Mouse (Mus musculus): ENCODE results near the gene Hells.

GRCm38 (mm10) chr19:38972581-38972980 lies 41.9 kb downstream of the Hells start:
- no peak for TF ChIP-seq CTCF (IDR thresholded peaks at IDR 0.05; ENCODE audit: low read depth, low read length)
- no peak for TF ChIP-seq GATA1 (IDR thresholded peaks at IDR 0.05; ENCODE audit: borderline replicate concordance, low read length)

All from G1E (cell line).